Mouse (Mus musculus) heart, embryonic 15.5 days (tissue): ENCODE data around the gene Tnpo1. TPM values are rescaled to one million over a fixed set of nuclear protein-coding genes. Genes with fewer than 3 reads are reported as not detected.

Experiments
- ATAC-seq: fragments of 200-750 bp; cut with Nextera tagmentation; replicated peaks from 2 replicates; pipeline ENCODE4 v1.8.0; 2017; ENCODE audit warnings: low read depth, moderate TSS enrichment; ENCODE audit not compliant: insufficient number of reproducible peaks, insufficient read depth, low FRiP score
- H3K27ac ChIP-seq: fragments of 300-500 bp; sonication (generic); 2 replicates; pipeline ENCODE4 v1.5.1; 2015; ENCODE audit warnings: mild to moderate bottlenecking, inconsistent platforms
- H3K27me3 ChIP-seq: fragments of 300-500 bp; sonication (generic); 2 replicates; pipeline ENCODE4 v1.6.1; 2015; ENCODE audit warnings: inconsistent platforms
- H3K36me3 ChIP-seq: fragments of 300-500 bp; sonication (generic); 2 replicates; pipeline ENCODE4 v1.6.1; 2015; ENCODE audit warnings: mild to moderate bottlenecking, inconsistent platforms
- H3K4me1 ChIP-seq: fragments of 300-500 bp; sonication (generic); replicated peaks from 2 replicates; pipeline ENCODE4 v1.6.1; 2015; ENCODE audit warnings: inconsistent platforms
- H3K4me2 ChIP-seq: fragments of 300-500 bp; sonication (generic); 2 replicates; pipeline ENCODE4 v1.6.1; 2015; ENCODE audit warnings: inconsistent platforms, mild to moderate bottlenecking, moderate library complexity
- H3K4me3 ChIP-seq: fragments of 300-500 bp; sonication (generic); 2 replicates; pipeline ENCODE4 v1.5.1; 2015; ENCODE audit warnings: mild to moderate bottlenecking, inconsistent platforms
- H3K9ac ChIP-seq: fragments of 300-500 bp; sonication (generic); 2 replicates; pipeline ENCODE4 v1.6.1; 2015; ENCODE audit warnings: mild to moderate bottlenecking, inconsistent platforms
- H3K9me3 ChIP-seq: fragments of 300-500 bp; sonication (generic); replicated peaks from 2 replicates; pipeline ENCODE4 v1.6.1; 2016; ENCODE audit warnings: inconsistent platforms
- WGBS: fragments of 180-500 bp; shearing (Covaris S2); methylation state at CpG from one replicate; pipeline ENCODE4 v1.1.7; 2015; ENCODE audit warnings: mixed read lengths; 5-methylcytosine and 5-hydroxymethylcytosine counted together
- polyA plus RNA-seq: library from polyadenylated mRNA; unstranded; fragments of >200 nt; fragmentation: Nextera tagmentation; extraction: Ambion mirVana; gene quantifications from 2 replicates; pipeline ENCODE4 v1.2.1, GENCODE M21; 2015

The Tnpo1 gene
- polyA plus RNA-seq, 1 experiment from 2014 or later = 36.4 TPM

DNA sequence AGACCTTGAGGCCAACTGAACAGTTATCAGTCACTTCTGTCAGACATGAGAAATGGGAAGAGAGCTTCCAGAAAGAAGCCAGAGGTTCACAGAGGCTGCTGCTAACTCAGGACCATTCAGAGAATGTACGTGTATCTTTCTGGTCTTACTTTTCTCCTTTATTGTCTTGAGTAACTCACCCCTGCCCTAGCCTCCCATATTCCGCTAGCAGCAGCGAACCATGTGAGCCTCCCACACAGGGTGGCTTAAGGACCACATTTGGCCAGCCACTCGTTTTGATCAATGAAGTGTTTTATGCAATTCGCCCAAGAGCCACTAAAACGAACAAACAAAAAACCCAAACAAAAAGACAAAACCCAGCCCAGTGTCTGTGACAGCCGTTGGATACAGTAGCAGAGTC is 25.8 kb upstream of the Tnpo1 start:
- no peaks in the 10 kb centered on the region for H3K9me3 ChIP-seq
- ATAC-seq = no peak
- 75% methylated on average over 7 of the region's 7 CpGs for WGBS
- no peak overlapping the region for H3K4me2 ChIP-seq
- H3K4me1 ChIP-seq = peaks cover 2% of the 10 kb centered on the region; the same call in 1 of the 2 replicates
- no peaks in the 10 kb centered on the region for H3K36me3 ChIP-seq
- no peak overlapping the region for H3K27ac ChIP-seq
- H3K9ac ChIP-seq = no peak overlapping the region
- H3K4me3 ChIP-seq = no peak overlapping the region
- no peaks in the 10 kb centered on the region for H3K27me3 ChIP-seq

GRCm38 (mm10) chr13:98948146-98948545 is 22.0 kb upstream of the Tnpo1 start:
- Histone ChIP-seq H3K9me3 (no peaks in the 10 kb centered on the region), H3K4me1 (no peaks in the 10 kb centered on the region), H3K36me3 (no peaks in the 10 kb centered on the region), H3K4me2 (no peak overlapping the region), H3K4me3 (no peak overlapping the region), H3K27me3 (no peaks in the 10 kb centered on the region), H3K9ac (no peak overlapping the region), H3K27ac (no peak overlapping the region)
- WGBS = 71% methylated on average over 4 of the region's 4 CpGs
- ATAC-seq = no peak

GRCm38 (mm10) chr13:98946434-98946833 is 20.2 kb upstream of the Tnpo1 start:
- 87% methylated on average over 7 of the region's 7 CpGs for WGBS
- H3K27ac ChIP-seq = no peak overlapping the region
- H3K4me1 ChIP-seq = no peaks in the 10 kb centered on the region
- no peaks in the 10 kb centered on the region for H3K9me3 ChIP-seq
- H3K4me2 ChIP-seq = no peak overlapping the region
- H3K4me3 ChIP-seq = no peak overlapping the region
- no peaks in the 10 kb centered on the region for H3K27me3 ChIP-seq
- no peak overlapping the region for H3K9ac ChIP-seq
- ATAC-seq = no peak
- no peaks in the 10 kb centered on the region for H3K36me3 ChIP-seq

GRCm38 (mm10) chr13:98945908-98946307 is 19.7 kb upstream of the Tnpo1 start:
- H3K36me3 ChIP-seq = no peaks in the 10 kb centered on the region
- H3K4me2 ChIP-seq = no peak overlapping the region
- no peak overlapping the region for H3K9ac ChIP-seq
- H3K4me1 ChIP-seq = no peaks in the 10 kb centered on the region
- H3K27me3 ChIP-seq = no peaks in the 10 kb centered on the region
- H3K9me3 ChIP-seq = no peaks in the 10 kb centered on the region
- ATAC-seq = no peak
- 64% methylated on average over 3 of the region's 3 CpGs for WGBS
- no peak overlapping the region for H3K27ac ChIP-seq
- no peak overlapping the region for H3K4me3 ChIP-seq

GRCm38 (mm10) chr13:98945381-98945780 is 19.2 kb upstream of the Tnpo1 start:
- no peak overlapping the region for H3K27ac ChIP-seq
- no peaks in the 10 kb centered on the region for H3K36me3 ChIP-seq
- no peaks in the 10 kb centered on the region for H3K4me1 ChIP-seq
- H3K27me3 ChIP-seq = no peaks in the 10 kb centered on the region
- WGBS = 91% methylated on average over 4 of the region's 4 CpGs
- H3K4me3 ChIP-seq = no peak overlapping the region
- no peak for ATAC-seq
- H3K4me2 ChIP-seq = no peak overlapping the region
- H3K9ac ChIP-seq = no peak overlapping the region
- H3K9me3 ChIP-seq = no peaks in the 10 kb centered on the region

- WGBS = 61% methylated on average over 7 of the region's 7 CpGs
- no peaks in the 10 kb centered on the region for H3K4me1 ChIP-seq
- H3K36me3 ChIP-seq = no peaks in the 10 kb centered on the region
- no peak for ATAC-seq
- H3K9ac ChIP-seq = no peak overlapping the region
- 0 out of 2 replicates have a peak overlapping the region, but pooled peaks have one; percentile 11 for H3K4me3 ChIP-seq
- no peaks in the 10 kb centered on the region for H3K27me3 ChIP-seq
- no peaks in the 10 kb centered on the region for H3K9me3 ChIP-seq
- no peak overlapping the region for H3K4me2 ChIP-seq
- no peak overlapping the region for H3K27ac ChIP-seq
Observed at GRCm38 (mm10) chr13:98944620-98945081, 18.5 kb upstream of the Tnpo1 start.

GRCm38 (mm10) chr13:98942360-98942759 is 16.2 kb upstream of the Tnpo1 start:
- Histone ChIP-seq H3K4me3 (no peak overlapping the region), H3K27me3 (no peaks in the 10 kb centered on the region), H3K9me3 (no peaks in the 10 kb centered on the region), H3K27ac (no peak overlapping the region), H3K4me2 (no peak overlapping the region), H3K4me1 (no peaks in the 10 kb centered on the region), H3K9ac (no peak overlapping the region), H3K36me3 (no peaks in the 10 kb centered on the region)
- no peak for ATAC-seq
- 53% methylated on average over 6 of the region's 6 CpGs for WGBS

DNA sequence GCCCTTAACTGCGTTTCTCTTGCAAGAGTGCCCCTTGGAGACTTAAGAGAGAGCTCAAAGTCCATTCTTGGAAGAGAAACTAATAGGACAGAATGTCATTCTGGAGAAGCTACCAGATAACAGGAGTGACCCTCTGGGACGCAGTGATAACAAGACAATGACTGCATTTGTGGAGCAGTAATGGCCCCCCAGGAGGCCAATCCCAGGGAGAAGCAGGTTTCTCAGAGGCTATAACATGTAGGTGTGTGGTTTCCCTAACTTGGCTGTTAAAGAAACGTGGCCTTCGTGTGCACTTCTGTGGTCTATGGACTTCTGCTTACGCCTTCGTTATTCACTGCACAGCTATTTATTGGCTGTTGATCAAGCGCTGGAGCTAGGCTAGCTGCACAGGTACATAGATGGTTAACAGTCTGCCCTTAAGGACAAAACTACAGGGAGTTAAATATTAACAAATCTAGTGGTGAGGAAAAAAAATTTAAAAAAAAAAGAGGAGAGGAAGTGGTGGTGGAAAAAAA is 15.7 kb upstream of the Tnpo1 start:
- Histone ChIP-seq H3K4me2 (no peak overlapping the region), H3K9ac (no peak overlapping the region), H3K27me3 (no peaks in the 10 kb centered on the region), H3K27ac (no peak overlapping the region), H3K36me3 (no peaks in the 10 kb centered on the region), H3K4me1 (no peaks in the 10 kb centered on the region), H3K9me3 (no peaks in the 10 kb centered on the region), H3K4me3 (no peak overlapping the region)
- WGBS = 67% methylated on average over 7 of the region's 7 CpGs
- ATAC-seq = no peak

GRCm38 (mm10) chr13:98937108-98937507 is 10.9 kb upstream of the Tnpo1 start:
- H3K4me1 ChIP-seq = no peaks in the 10 kb centered on the region
- no peaks in the 10 kb centered on the region for H3K27me3 ChIP-seq
- H3K4me2 ChIP-seq = no peak overlapping the region
- ATAC-seq = no peak
- no peak overlapping the region for H3K9ac ChIP-seq
- no peak overlapping the region for H3K4me3 ChIP-seq
- no peaks in the 10 kb centered on the region for H3K36me3 ChIP-seq
- WGBS = 54% methylated on average over 6 of the region's 6 CpGs
- no peak overlapping the region for H3K27ac ChIP-seq
- H3K9me3 ChIP-seq = no peaks in the 10 kb centered on the region

DNA sequence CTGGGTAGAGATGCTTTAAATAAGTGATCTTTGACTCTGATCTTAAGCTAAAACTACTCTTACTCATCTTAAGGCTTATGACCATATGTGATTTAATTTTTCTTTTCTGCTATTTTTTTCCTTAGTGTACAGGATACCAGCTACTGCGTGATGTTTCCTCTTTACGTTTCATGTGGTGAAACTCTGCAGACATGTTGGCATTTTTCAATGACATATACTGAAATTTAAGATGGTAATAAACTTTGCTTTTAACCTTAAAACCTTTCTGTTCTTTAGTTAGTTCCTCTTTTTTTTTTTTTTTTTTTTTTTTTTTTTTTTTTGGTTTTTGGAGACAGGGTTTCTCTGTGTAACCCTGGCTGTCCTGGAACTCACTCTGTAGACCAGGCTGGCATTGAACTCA is 2.7 kb upstream of the Tnpo1 start:
- WGBS = 85% methylated on average over 2 of the region's 2 CpGs
- Histone ChIP-seq H3K27ac (no peak overlapping the region), H3K36me3 (no peaks in the 10 kb centered on the region), H3K9ac (no peak overlapping the region), H3K9me3 (no peaks in the 10 kb centered on the region), H3K4me2 (no peak overlapping the region), H3K27me3 (no peaks in the 10 kb centered on the region), H3K4me1 (peaks cover 15% of the 10 kb centered on the region), H3K4me3 (no peak overlapping the region)
- no peak for ATAC-seq

- peak overlapping the region; percentile 74 for H3K4me2 ChIP-seq
- ATAC-seq = no peak
- no peaks in the 10 kb centered on the region for H3K27me3 ChIP-seq
- H3K4me1 ChIP-seq = peaks cover 21% of the 10 kb centered on the region
- no peaks in the 10 kb centered on the region for H3K9me3 ChIP-seq
- peak overlapping the region; percentile 99 for H3K4me3 ChIP-seq
- peak overlapping the region; percentile 98 for H3K27ac ChIP-seq
- H3K36me3 ChIP-seq = peaks cover 7% of the 10 kb centered on the region
- 68% methylated on average over 3 of the region's 3 CpGs for WGBS
- H3K9ac ChIP-seq = peak overlapping the region; percentile 100; the same call in 1 of the 2 replicates
Observed at GRCm38 (mm10) chr13:98926958-98927242, 716 bp upstream of the Tnpo1 start.

- peak; percentile 76 for ATAC-seq
- Histone ChIP-seq H3K4me3 (peak overlapping the region; percentile 99), H3K9me3 (no peaks in the 10 kb centered on the region), H3K27me3 (no peaks in the 10 kb centered on the region), H3K27ac (peak overlapping the region; percentile 98), H3K9ac (peak overlapping the region; percentile 100), H3K4me1 (peaks cover 21% of the 10 kb centered on the region), H3K36me3 (peaks cover 12% of the 10 kb centered on the region), H3K4me2 (peak overlapping the region; percentile 74)
- under 1% methylated on average over 66 of the region's 66 CpGs for WGBS
Observed at GRCm38 (mm10) chr13:98925486-98926212, 535 bp downstream of the Tnpo1 start.
